Comparison of ENCODE assay signal across 8 mouse cellular contexts in the genomic region with DNA sequence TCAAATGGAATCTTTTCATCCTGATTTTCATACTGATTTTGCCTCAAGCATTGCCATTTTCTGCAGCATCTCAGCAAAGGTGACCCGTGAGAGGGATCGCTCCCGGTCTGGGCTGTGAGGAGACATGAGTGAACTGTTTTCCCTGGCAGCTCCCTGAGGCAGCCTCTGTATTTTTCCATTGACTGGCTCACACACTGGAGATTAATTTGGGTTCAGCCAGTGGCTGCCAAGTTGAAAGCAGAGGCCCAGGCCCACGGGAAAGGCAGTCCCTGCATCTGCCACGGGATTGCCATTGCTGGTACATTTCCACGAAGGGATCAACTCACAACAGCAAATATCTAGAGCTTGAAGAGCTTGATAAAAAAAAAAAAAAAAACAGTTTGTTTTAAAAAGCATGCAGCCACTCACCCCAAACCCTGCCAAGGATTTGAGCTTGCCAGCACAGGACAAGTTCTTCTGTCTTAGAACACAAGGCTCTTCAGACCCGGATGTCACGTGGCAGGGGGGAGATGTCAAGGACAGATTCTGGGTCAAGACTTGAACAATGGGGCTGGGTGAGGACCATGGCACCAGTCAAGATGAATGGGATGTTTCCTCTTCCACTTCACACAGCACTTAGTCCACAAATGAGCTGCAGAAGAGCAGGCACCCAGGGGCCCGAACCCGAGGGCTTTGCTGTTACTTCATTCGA. TPM values are rescaled to one million over a fixed set of nuclear protein-coding genes. Genes with fewer than 3 reads are reported as not detected.
DNase-seq lines count a peak whose midpoint lies in the region; ATAC-seq and TF ChIP-seq lines count a peak whose summit lies in the region.

No protein-coding gene starts in this region.

- no peaks in the 10 kb centered on the region for H3K9me3 ChIP-seq in intestine, postnatal 0 days (ENCODE audit: control insufficient read depth)
- H3K9me3 ChIP-seq in midbrain, embryonic 12.5 days, result no peaks in the 10 kb centered on the region

- H3K4me1 ChIP-seq in liver, adult 2 months (ENCODE audit: control insufficient read depth, insufficient read depth, low read length), result peaks cover 7% of the 10 kb centered on the region
- 0 out of 2 replicates have a peak, but pooled peaks cover 7% of the 10 kb centered on the region for H3K4me1 ChIP-seq in intestine, postnatal 0 days (replicated peaks; ENCODE audit: control insufficient read depth, insufficient read depth, low read length)
- H3K4me1 ChIP-seq in midbrain, embryonic 12.5 days, result peaks cover 56% of the 10 kb centered on the region

- DNase-seq in liver, adult 2 months (ENCODE audit: extremely low read depth, low read depth, low spot score), result peak; percentile 79
- DNase-seq in liver, result no peak
- peak; percentile 66 to 68 for DNase-seq in cerebellum, postnatal 36 days
- peak; percentile 42 for DNase-seq in gonadal fat pad, adult 2 months (ENCODE audit: low read depth)
- peak; percentile 57 to 64 for DNase-seq in left cerebral cortex, postnatal 14 days (ENCODE audit: low spot score in 2 of 2)
- DNase-seq in telencephalon, adult 2 months (ENCODE audit: low read depth, low spot score), result peak; percentile 77

- no peak overlapping the region for H3K4me3 ChIP-seq in liver, adult 2 months (ENCODE audit: insufficient read depth, low read depth, low read length)
- H3K4me3 ChIP-seq in intestine, postnatal 0 days (ENCODE audit: low read depth, low read length), result no peak overlapping the region
- H3K4me3 ChIP-seq in midbrain, embryonic 12.5 days, result peak overlapping the region; percentile 35; the same call in 1 of the 2 replicates

- no peak overlapping the region; the same call in 1 of the 2 replicates for H3K4me2 ChIP-seq in intestine, postnatal 0 days (replicated peaks; ENCODE audit: low read depth)
- H3K4me2 ChIP-seq in midbrain, embryonic 12.5 days (replicated peaks), result peak overlapping the region; percentile 55

- TF ChIP-seq CTCF in liver, adult 2 months (IDR thresholded peaks at IDR 0.05; ENCODE audit: low read depth, low read length), result no peak
- no peak for TF ChIP-seq CTCF in intestine, postnatal 0 days (IDR thresholded peaks at IDR 0.05; ENCODE audit: low read depth)

- 14% methylated on average over 11 of the region's 11 CpGs for WGBS in liver, adult 2 months
- WGBS in intestine, postnatal 0 days, result 51% methylated on average over 11 of the region's 11 CpGs
- 38% methylated on average over 11 of the region's 11 CpGs for WGBS in midbrain, embryonic 12.5 days

- TF ChIP-seq POLR2A in liver, adult 2 months (IDR thresholded peaks at IDR 0.05; ENCODE audit: extremely low read depth, insufficient read depth, low read length), result no peak

- peak overlapping the region; percentile 35; the same call in 1 of the 2 replicates for H3K9ac ChIP-seq in liver, adult 2 months (ENCODE audit: low read depth, low read length)
- no peak overlapping the region for H3K9ac ChIP-seq in intestine, postnatal 0 days (ENCODE audit: low read depth, low read length)
- peak overlapping the region; percentile 55; the same call in 1 of the 2 replicates for H3K9ac ChIP-seq in midbrain, embryonic 12.5 days (replicated peaks)

- H3K36me3 ChIP-seq in liver, adult 2 months (ENCODE audit: control insufficient read depth, insufficient read depth, low read length), result peaks cover 14% of the 10 kb centered on the region
- no peaks in the 10 kb centered on the region for H3K36me3 ChIP-seq in intestine, postnatal 0 days (ENCODE audit: control insufficient read depth, insufficient read depth)
- H3K36me3 ChIP-seq in midbrain, embryonic 12.5 days, result peaks cover 11% of the 10 kb centered on the region

- intact Hi-C loops in left cerebral cortex, postnatal 14 days (cut with DNase I), result no loop called here

- H3K27ac ChIP-seq in liver, adult 2 months (replicated peaks; ENCODE audit: insufficient read depth, low read depth, low read length), result peak overlapping the region; percentile 56
- H3K27ac ChIP-seq in intestine, postnatal 0 days (ENCODE audit: low read depth, low read length), result peak overlapping the region; percentile 31
- peak overlapping the region; percentile 88 for H3K27ac ChIP-seq in midbrain, embryonic 12.5 days (replicated peaks)

- H3K79me2 ChIP-seq in liver, adult 2 months (ENCODE audit: control insufficient read depth, insufficient read depth, low read length), result peaks cover 9% of the 10 kb centered on the region; the same call in 1 of the 2 replicates

- H3K27me3 ChIP-seq in liver, adult 2 months (ENCODE audit: control insufficient read depth, insufficient read depth, low read length), result no peaks in the 10 kb centered on the region
- no peaks in the 10 kb centered on the region for H3K27me3 ChIP-seq in intestine, postnatal 0 days (replicated peaks; ENCODE audit: control insufficient read depth, insufficient read depth, low read length)
- no peaks in the 10 kb centered on the region for H3K27me3 ChIP-seq in midbrain, embryonic 12.5 days

- ATAC-seq in intestine, postnatal 0 days, result no peak
- ATAC-seq in midbrain, embryonic 12.5 days (ENCODE audit: low FRiP score, low read depth), result no peak

RNA-seq across cellular contexts. Expression of a gene that starts 57.2 kb away (rescaled TPM):
- 30.7 and 34.6 TPM in 2 replicates for total RNA-seq in liver, adult 2 months (2014; rRNA removed)
- polyA plus RNA-seq in liver, adult 2 months (2012; rRNA removed), result 93.3 and 106 TPM in 2 replicates
- polyA plus RNA-seq in gonadal fat pad, adult 2 months (2012; rRNA removed), result 298 and 337 TPM in 2 replicates
- polyA plus RNA-seq in intestine, postnatal 0 days (2015; fragmentation: Nextera tagmentation; extraction: Ambion mirVana), result 48.6 TPM in 2 replicates
- 100 to 1,000 TPM; 180 to 195 TPM for total RNA-seq in left cerebral cortex, postnatal 14 days (2021)
- polyA plus RNA-seq in midbrain, embryonic 12.5 days (2016; fragmentation: Nextera tagmentation; extraction: Ambion mirVana), result 89.6 and 92.4 TPM in 2 replicates

RNA-seq across cellular contexts. Expression of a gene that starts 57.8 kb away (rescaled TPM):
- 10.5 and 10.7 TPM in 2 replicates for total RNA-seq in liver, adult 2 months (2014; rRNA removed)
- polyA plus RNA-seq in liver, adult 2 months (2012; rRNA removed), result 22.2 and 40.0 TPM in 2 replicates
- 61.6 and 85.9 TPM in 2 replicates for polyA plus RNA-seq in gonadal fat pad, adult 2 months (2012; rRNA removed)
- 18.9 and 19.4 TPM in 2 replicates for polyA plus RNA-seq in intestine, postnatal 0 days (2015; fragmentation: Nextera tagmentation; extraction: Ambion mirVana)
- 10 to 100 TPM; 28.4 to 33.2 TPM for total RNA-seq in left cerebral cortex, postnatal 14 days (2021)
- 35.4 and 37.5 TPM in 2 replicates for polyA plus RNA-seq in midbrain, embryonic 12.5 days (2016; fragmentation: Nextera tagmentation; extraction: Ambion mirVana)

Comparison
In these comparisons a context has a peak if more than half of its experiments do, and no peak if none do; other contexts are left out.
1. H3K27ac ChIP-seq: peak in every context shown above with its lines; median percentile 88 in midbrain, embryonic 12.5 days; 56 in liver, adult 2 months; 31 in intestine, postnatal 0 days.